12 mouse cellular contexts compared by ENCODE assay signal in genomic region chr4:154766158-154766557, GRCm38 (mm10).
DNase-seq lines count a peak whose midpoint lies in the region; ATAC-seq and TF ChIP-seq lines count a peak whose summit lies in the region.
"Had no signal": no experiment of that assay in that cellular context is flagged by ENCODE, and none has a peak within 500 bp of the region (broad histone marks: within the 10 kb centered on the region; RNA-seq: fewer than 3 reads in every experiment).

No protein-coding gene starts in this region.

- TF ChIP-seq EP300 in heart, adult 2 months (IDR thresholded peaks at IDR 0.05; ENCODE audit: insufficient read depth, low read depth, low read length) = no peak
- no peak for TF ChIP-seq EP300 in ES-Bruce4 (IDR thresholded peaks at IDR 0.05; ENCODE audit: insufficient read depth, low read depth, low read length)

- TF ChIP-seq POLR2A in heart, adult 2 months (IDR thresholded peaks at IDR 0.05; ENCODE audit: insufficient read depth, low read depth, low read length) = no peak
- TF ChIP-seq POLR2A in ES-Bruce4 (IDR thresholded peaks at IDR 0.05; ENCODE audit: insufficient read depth, low read length) = no peak

- no peaks in the 10 kb centered on the region for H3K79me2 ChIP-seq in heart, adult 2 months (replicated peaks; ENCODE audit: control insufficient read depth, insufficient read depth, low read length)

- 60% methylated on average over 2 of the region's 2 CpGs for WGBS in heart, adult 2 months
- WGBS in intestine, postnatal 0 days = 29% methylated on average over 2 of the region's 2 CpGs

- no peak for ATAC-seq in intestine, postnatal 0 days

- no peaks in the 10 kb centered on the region for H3K4me1 ChIP-seq in heart, adult 2 months (ENCODE audit: control insufficient read depth, insufficient read depth, low read length)
- H3K4me1 ChIP-seq in ES-Bruce4 (ENCODE audit: control insufficient read depth, insufficient read depth, low read length) = no peaks in the 10 kb centered on the region
- no peaks in the 10 kb centered on the region for H3K4me1 ChIP-seq in intestine, postnatal 0 days (replicated peaks; ENCODE audit: control insufficient read depth, insufficient read depth, low read length)

- H3K27ac ChIP-seq in heart, adult 2 months = no peak overlapping the region
- no peak overlapping the region for H3K27ac ChIP-seq in ES-Bruce4 (ENCODE audit: insufficient read depth, low read length)
- no peak overlapping the region for H3K27ac ChIP-seq in intestine, postnatal 0 days (ENCODE audit: low read depth, low read length)
- H3K27ac ChIP-seq: midbrain, embryonic 12.5 days; neural tube, embryonic 13.5 days had no signal

- peak in 1 of 2 experiments; percentile 23 for DNase-seq in heart, adult 2 months
- DNase-seq in heart, postnatal 25 days (ENCODE audit: low spot score) = no peak
- DNase-seq in left cerebral cortex, postnatal 4 days = peak; percentile 15
- DNase-seq in left cerebral cortex, adult 9 months (ENCODE audit: low spot score in 2 of 2) = no peak
- DNase-seq in adrenal gland, postnatal 36 days = no peak
- DNase-seq in urinary bladder, postnatal 10 days (ENCODE audit: low spot score) = no peak
- DNase-seq: right cerebral cortex, adult 18-20 months; thymus, postnatal 25 days had no signal

- H3K27me3 ChIP-seq in heart, adult 2 months (ENCODE audit: control insufficient read depth, insufficient read depth, low read length) = no peaks in the 10 kb centered on the region
- no peaks in the 10 kb centered on the region for H3K27me3 ChIP-seq in ES-Bruce4 (ENCODE audit: control insufficient read depth, insufficient read depth, low read length, poor library complexity, severe bottlenecking)
- H3K27me3 ChIP-seq in intestine, postnatal 0 days (replicated peaks; ENCODE audit: control insufficient read depth, insufficient read depth, low read length) = no peaks in the 10 kb centered on the region

- no peaks in the 10 kb centered on the region for H3K36me3 ChIP-seq in heart, adult 2 months (ENCODE audit: control insufficient read depth, insufficient read depth, low read length)
- H3K36me3 ChIP-seq in ES-Bruce4 (ENCODE audit: control insufficient read depth, insufficient read depth, low read length, poor library complexity, severe bottlenecking) = no peaks in the 10 kb centered on the region
- H3K36me3 ChIP-seq in intestine, postnatal 0 days (ENCODE audit: control insufficient read depth, insufficient read depth) = no peaks in the 10 kb centered on the region
- H3K36me3 ChIP-seq: midbrain, embryonic 12.5 days; neural tube, embryonic 13.5 days had no signal

- no peak overlapping the region for H3K4me3 ChIP-seq in heart, adult 2 months
- H3K4me3 ChIP-seq in ES-Bruce4 (ENCODE audit: low read depth, low read length) = no peak overlapping the region
- H3K4me3 ChIP-seq in intestine, postnatal 0 days (ENCODE audit: low read depth, low read length) = no peak overlapping the region
- H3K4me3 ChIP-seq: midbrain, embryonic 12.5 days; neural tube, embryonic 13.5 days had no signal

- no peaks in the 10 kb centered on the region for H3K9me3 ChIP-seq in ES-Bruce4 (replicated peaks; ENCODE audit: control insufficient read depth, insufficient read depth, low read length, poor library complexity, severe bottlenecking)
- no peaks in the 10 kb centered on the region for H3K9me3 ChIP-seq in intestine, postnatal 0 days (ENCODE audit: control insufficient read depth)
- H3K9me3 ChIP-seq: midbrain, embryonic 12.5 days; neural tube, embryonic 13.5 days had no signal

- intact Hi-C loops in heart, adult 2 months (cut with DNase I) = no loop called here
- intact Hi-C loops in heart, postnatal 25 days (cut with DNase I) = loop anchor here (10.0 kb wide), 1 partner anchor 441 kb away; no protein-coding TSS in a partner anchor
- intact Hi-C loops in left cerebral cortex, postnatal 4 days (cut with DNase I) = no loop called here

- no peak overlapping the region for H3K9ac ChIP-seq in heart, adult 2 months (ENCODE audit: low read depth, low read length)
- no peak overlapping the region for H3K9ac ChIP-seq in ES-Bruce4 (ENCODE audit: low read depth, poor library complexity, severe bottlenecking)
- no peak overlapping the region for H3K9ac ChIP-seq in intestine, postnatal 0 days (ENCODE audit: low read depth, low read length)
- H3K9ac ChIP-seq: midbrain, embryonic 12.5 days; neural tube, embryonic 13.5 days had no signal

- TF ChIP-seq CTCF in heart, adult 2 months (IDR thresholded peaks at IDR 0.05) = peak; percentile 61
- TF ChIP-seq CTCF in ES-Bruce4 (IDR thresholded peaks at IDR 0.05; ENCODE audit: low read depth, low read length) = peak; percentile 32
- peak; percentile 65 for TF ChIP-seq CTCF in intestine, postnatal 0 days (IDR thresholded peaks at IDR 0.05; ENCODE audit: low read depth)

- no peak overlapping the region for H3K4me2 ChIP-seq in intestine, postnatal 0 days (replicated peaks; ENCODE audit: low read depth)
- H3K4me2 ChIP-seq: midbrain, embryonic 12.5 days; neural tube, embryonic 13.5 days had no signal
